Mouse (Mus musculus) left cerebral cortex, adult 2 months (tissue): ENCODE results near the gene Camta1. TPM values are rescaled to one million over a fixed set of nuclear protein-coding genes. Genes with fewer than 3 reads are reported as not detected.

Experiments used
- DNase-seq, 2 experiments: peaks; one replicate each; pipeline ENCODE4 v3.0.0; 2021 to 2022; ENCODE audit warnings: low spot score in 2 of 2, mixed read lengths in 1 of 2; ENCODE audit errors: extremely low spot score in 1 of 2
- H3K27ac ChIP-seq: fragments of 200-600 bp; 2 replicates; pipeline ENCODE4 v1.8.1; 2022
- H3K4me3 ChIP-seq: fragments of 200-600 bp; 2 replicates; pipeline ENCODE4 v1.8.1; 2022
- CTCF ChIP-seq: fragments of 200-600 bp; IDR thresholded peaks from 2 replicates; pipeline ENCODE4 v1.8.1; 2022; ENCODE audit warnings: antibody characterized with exemption, mild to moderate bottlenecking, moderate library complexity
- intact Hi-C: fragments of 180-260 bp; cut with DNase I; formaldehyde crosslinking; loops from one replicate; pipeline ENCODE4 v1.15.1; 2025
- total RNA-seq, 2 experiments: library from RNA; stranded (reverse); gene quantifications; 2 replicates each; pipeline ENCODE4 v1.2.3; 2021

Gene Camta1
- total RNA-seq, 2 experiments from 2014 or later, result 242 to 255 TPM

DNA sequence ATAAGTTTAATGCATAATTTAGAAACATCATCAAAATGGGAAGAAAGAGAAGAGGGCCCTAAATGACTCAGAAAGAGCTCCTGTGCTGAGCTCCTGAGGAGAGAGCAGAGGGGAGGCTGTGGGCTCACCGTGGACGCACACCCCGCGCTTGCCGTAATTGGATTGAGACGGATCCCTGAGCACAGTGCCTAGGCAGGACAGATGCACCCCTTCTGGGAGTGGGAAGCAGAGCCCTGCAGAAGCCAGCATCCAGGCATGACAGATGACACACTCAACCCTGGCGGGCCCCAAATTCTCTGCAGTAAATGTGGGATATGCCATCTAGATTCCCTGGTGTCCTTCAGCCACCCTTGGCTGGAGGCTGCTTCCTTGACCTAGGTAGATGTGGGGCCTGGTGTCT, 654.1 kb downstream of the Camta1 start:
- H3K4me3 ChIP-seq, result no peak overlapping the region
- TF ChIP-seq CTCF, result no peak
- H3K27ac ChIP-seq, result no peak overlapping the region
- DNase-seq, result no peak
- intact Hi-C loops, result no loop called here

DNA sequence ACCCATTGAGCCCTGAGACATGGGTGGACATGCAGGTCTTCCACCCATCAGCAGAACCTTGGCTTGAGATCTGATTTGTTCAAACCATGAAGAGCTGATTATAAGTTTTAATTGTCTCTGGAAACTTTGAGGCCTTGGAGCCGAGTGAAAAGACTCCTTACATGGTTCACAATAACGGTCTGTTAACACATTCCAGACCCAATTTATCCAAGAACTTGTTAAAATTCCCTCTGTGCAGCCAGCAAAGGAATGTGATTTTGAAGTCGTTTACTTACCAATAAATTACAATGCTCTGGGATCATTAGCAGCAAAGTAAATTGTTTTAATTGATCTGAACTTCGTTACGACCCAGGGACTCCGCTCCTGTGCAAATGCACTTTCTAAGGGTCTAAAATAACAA, 658.8 kb downstream of the Camta1 start:
- no peak overlapping the region for H3K27ac ChIP-seq
- H3K4me3 ChIP-seq, result no peak overlapping the region
- intact Hi-C loops, result no loop called here
- TF ChIP-seq CTCF, result no peak
- no peak for DNase-seq

DNA sequence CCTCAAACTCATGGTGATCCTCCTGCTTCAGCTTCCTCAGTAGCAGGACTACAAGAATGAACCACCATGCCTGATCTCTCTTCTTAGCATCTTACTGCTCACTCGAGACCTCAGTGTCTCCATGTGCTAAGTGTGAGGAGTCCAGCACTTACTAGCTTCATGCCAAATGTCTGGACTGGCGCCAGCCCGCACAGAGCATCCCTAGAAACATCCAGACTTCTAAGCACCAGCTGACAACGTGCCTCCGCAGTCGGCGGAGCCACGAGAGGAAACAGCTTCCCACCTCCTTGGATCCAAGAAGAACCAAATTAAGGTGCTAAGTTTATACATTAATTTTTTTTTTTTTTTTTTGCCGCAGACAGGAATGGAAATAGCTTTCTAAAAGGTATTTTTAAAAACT, 661.4 kb downstream of the Camta1 start:
- Histone ChIP-seq H3K4me3 (no peak overlapping the region), H3K27ac (no peak overlapping the region)
- peak; percentile 64 to 74 for DNase-seq
- TF ChIP-seq CTCF, result no peak
- intact Hi-C loops, result loop anchor here (2.0 kb wide), 1 partner anchor 22 kb away; no protein-coding TSS in a partner anchor

DNA sequence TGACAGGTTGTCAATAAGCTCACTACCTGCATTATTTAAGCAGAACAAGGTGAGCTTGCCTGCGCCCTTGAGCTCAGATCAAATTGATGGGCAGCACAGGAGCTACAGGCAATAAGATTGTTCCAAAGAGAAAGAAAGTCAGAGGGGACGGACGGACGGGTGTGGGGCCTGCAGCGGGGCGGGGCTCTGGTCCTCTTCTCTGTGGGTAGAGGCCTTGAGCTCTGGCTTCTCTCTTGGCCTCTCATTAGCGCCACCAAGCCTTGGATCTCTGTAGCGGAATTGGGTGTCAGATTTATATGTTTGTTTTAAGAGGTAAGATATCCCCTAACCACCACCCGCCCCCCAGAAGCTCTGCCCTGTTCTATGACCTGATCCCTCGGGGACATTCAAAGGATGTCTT, 666.5 kb downstream of the Camta1 start:
- intact Hi-C loops, result no loop called here
- no peak overlapping the region for H3K4me3 ChIP-seq

DNA sequence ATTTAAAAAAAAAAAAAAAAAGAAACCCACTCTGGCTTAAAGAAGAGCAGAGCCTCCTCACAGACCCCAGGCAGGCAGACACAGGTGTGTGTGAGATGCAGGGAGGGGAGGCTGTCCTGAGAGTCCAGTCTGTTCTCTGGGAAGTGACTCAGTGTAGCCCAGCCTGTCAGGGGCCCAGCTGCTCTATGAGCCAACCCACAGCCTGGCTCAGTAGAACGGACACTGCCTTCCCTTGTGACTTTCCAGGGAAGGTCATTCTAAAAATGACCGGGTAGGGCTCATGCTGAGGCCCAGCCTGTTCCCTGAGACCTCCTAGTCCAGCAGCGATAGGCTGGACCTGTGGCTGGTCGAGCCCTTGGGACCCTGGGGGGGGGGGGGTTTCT, 667.0 kb downstream of the Camta1 start:
- no peak for DNase-seq
- intact Hi-C loops, result no loop called here
- no peak overlapping the region for H3K27ac ChIP-seq

More for the DNA sequence above, 666.5 kb downstream of the Camta1 start:
- DNase-seq, result no peak
- H3K27ac ChIP-seq, result no peak overlapping the region
- TF ChIP-seq CTCF, result no peak

DNA sequence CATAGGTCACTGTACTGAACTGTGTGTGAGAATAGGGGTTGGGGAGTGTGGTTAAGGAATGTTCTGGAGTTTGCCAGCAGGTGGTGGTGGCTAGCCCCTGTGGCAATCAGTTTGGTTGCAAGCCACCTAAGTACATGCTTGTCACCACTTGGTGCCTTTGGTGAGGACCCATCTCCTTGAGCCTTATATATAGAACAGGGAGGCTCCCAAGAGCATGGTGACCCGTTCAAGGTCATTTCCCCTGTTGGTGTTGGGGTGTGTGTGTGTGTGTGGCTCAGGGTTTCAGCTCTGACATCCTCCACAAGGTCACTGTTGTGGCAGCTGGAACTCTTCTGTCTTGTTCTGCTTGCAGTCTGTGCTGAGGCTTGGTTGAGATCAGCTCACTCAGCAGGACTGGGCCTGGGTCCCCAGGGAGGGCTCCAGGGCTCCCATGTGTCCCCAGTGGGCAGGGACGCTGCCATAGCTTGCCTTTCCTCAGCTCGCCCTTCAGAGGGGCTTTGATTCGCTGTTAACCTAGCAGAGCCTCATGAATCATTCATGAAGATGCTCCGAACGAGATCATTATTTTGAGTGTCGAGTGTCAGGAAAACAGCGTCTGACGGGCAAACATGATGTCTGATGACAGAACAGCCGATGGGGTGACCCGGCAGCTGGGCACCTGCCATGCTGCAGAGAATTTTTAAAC, 667.5 kb downstream of the Camta1 start:
- no peak for TF ChIP-seq CTCF
- H3K27ac ChIP-seq, result no peak overlapping the region
- no peak overlapping the region for H3K4me3 ChIP-seq
- DNase-seq, result no peak
- intact Hi-C loops, result no loop called here

More for the DNA sequence above, 667.0 kb downstream of the Camta1 start:
- TF ChIP-seq CTCF, result no peak
- H3K4me3 ChIP-seq, result no peak overlapping the region

DNA sequence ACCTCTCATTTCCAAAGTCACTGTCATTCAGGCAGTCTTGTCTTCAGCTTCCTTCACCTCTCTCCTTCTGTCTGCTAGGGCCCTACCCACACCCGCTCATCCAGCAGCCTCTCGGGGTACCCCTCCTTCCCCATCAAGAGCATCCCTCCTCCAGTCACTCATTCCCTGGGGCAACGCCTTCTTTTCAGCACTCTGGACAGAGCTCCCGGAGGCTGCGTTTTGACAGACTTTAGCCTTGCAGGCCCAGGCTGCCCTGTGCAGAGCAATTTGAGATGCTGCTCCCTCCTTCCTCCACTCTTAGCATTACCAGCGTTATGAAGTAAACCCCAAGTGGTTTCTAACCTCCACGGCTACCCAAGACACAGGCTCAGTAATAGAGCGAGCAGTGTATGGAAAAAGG, 675.2 kb downstream of the Camta1 start:
- intact Hi-C loops, result no loop called here
- TF ChIP-seq CTCF, result no peak
- Histone ChIP-seq H3K27ac (no peak overlapping the region), H3K4me3 (no peak overlapping the region)
- peak in 1 of 2 experiments; percentile 17 for DNase-seq

DNA sequence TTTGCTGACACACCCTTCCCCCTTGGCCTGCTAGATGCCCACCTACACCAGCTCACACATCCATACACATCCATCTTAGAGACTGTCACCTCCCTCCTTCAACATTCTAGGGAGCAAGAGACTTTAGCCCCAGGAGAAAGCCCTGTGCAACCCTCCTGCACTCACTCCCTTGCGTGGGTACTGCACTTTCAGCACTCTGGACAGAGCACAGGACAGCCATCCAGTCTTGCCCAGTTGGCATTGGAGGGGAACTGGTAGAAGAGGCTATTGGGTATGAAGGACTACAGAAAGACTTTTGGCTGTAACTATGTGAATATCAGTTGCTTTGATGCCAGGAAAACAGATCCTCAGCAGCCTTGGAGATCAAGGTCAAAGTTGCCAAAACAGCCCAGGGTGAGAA, 675.9 kb downstream of the Camta1 start:
- no peak for TF ChIP-seq CTCF
- H3K4me3 ChIP-seq, result no peak overlapping the region
- DNase-seq, result no peak
- H3K27ac ChIP-seq, result no peak overlapping the region
- intact Hi-C loops, result no loop called here

DNA sequence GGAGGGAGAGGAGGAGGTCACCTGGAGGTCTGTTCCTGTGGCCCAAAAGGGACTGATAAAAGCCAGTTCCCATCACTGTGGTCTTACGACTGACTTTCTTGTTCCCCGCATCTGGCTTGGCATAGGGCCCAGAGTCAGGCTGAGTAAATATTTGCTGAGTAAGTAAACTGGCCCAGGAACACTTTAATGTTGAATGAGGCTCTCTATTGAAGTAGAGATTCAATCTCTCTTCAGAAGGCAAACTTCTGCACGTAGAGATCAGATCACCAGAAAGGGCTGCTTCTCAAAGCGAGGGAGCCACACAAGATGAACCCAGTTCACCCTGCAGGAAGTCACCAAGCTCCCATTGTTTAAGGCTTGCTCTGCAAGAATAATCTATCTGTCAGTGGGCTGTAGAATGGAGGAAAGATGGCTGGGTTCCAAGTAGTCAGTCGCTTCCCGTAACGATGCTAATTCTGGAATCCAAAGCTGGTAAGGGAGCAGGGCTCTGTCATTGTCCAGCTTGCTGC, 681.2 kb downstream of the Camta1 start:
- no peak overlapping the region for H3K4me3 ChIP-seq
- H3K27ac ChIP-seq, result no peak overlapping the region
- intact Hi-C loops, result loop anchor here (5.0 kb wide), 1 partner anchor 97 kb away; no protein-coding TSS in a partner anchor
- TF ChIP-seq CTCF, result no peak
- DNase-seq, result no peak

DNA sequence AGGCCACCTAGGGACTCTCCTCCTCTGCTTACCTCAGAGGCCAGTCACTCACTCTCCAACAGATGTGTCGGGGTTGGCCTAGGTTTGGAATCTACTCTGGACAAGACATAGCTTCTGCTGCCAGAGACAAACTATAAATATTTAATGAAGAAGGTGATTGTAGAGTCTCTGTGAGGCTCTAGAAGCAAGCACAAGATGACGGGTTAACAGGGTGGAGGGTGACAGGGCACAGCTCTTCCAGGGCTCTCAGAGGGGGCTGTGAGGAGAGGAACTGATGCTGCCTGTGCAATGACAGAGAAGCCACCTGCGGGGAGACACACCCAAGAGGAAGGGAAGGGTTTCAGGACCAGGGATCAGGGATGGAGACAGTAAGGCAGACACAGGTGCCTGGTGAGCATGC, 682.0 kb downstream of the Camta1 start:
- no peak for DNase-seq
- H3K27ac ChIP-seq, result no peak overlapping the region
- no peak overlapping the region for H3K4me3 ChIP-seq
- TF ChIP-seq CTCF, result no peak
- intact Hi-C loops, result loop anchor here (2.0 to 5.0 kb wide), 2 partner anchors 21 to 98 kb away; no protein-coding TSS in a partner anchor

DNA sequence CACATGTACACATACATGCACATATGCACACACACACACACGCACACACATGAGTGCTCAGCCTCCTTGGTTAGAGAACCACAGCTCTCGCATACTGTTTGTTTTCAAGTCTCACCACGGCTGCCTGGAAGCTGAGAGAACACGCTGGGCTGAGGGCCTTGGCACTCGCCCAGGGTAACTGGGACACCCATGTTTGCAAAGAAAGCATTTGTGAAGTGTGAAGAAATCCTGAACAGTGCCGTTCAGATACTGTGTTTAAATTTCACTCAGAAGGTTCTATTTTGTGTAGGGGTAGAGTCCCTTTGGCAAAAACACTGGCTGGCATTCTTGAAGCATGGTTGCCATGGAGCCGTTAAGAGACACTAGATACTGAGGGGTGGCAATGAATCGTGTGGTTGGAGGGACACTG, 682.7 kb downstream of the Camta1 start:
- Histone ChIP-seq H3K27ac (no peak overlapping the region), H3K4me3 (no peak overlapping the region)
- TF ChIP-seq CTCF, result no peak
- intact Hi-C loops, result loop anchor here (2.0 kb wide), 1 partner anchor 22 kb away; no protein-coding TSS in a partner anchor
- DNase-seq, result peak; percentile 72 to 74

DNA sequence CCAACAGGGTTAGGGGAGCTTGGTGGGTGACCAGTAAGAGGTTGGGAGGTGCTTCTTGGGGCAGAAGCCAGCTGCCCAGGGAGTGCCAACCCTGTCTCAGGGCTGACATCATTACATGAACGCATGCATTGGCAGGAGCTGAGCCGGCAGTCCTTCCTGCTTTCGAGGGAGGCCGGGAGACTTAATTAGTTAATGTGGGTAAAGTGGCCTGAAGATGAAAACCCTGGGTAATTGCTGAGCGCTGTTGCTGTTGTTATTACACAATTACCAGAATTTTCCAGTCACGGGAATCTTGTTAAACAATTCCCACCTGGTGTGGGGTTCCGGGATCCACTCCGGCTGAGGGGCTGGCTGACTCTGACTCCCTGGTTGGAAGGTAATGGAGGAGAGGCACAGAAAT, 689.1 kb downstream of the Camta1 start:
- Histone ChIP-seq H3K4me3 (no peak overlapping the region), H3K27ac (no peak overlapping the region)
- no peak for TF ChIP-seq CTCF
- no peak for DNase-seq
- intact Hi-C loops, result no loop called here

DNA sequence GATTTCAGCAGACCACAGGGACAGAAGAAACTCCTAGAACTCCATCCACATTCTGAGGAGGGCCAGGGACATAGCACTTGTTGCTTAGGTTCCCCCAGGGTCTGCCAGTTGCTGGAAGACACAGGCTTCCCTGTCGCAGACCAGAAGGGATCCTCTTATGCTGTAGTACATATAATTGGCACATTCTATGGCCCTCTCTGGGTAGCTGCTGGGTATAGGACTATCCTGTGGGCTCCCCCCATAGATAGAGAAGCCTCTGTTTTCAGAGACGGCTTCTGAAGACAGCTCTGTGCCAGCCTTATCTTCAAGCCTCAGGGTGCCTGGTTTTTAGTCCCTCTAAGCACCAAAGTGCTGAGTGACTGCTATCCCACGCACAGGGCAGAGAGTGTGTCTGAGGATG, 690.6 kb downstream of the Camta1 start:
- TF ChIP-seq CTCF, result no peak
- no peak overlapping the region for H3K4me3 ChIP-seq
- DNase-seq, result no peak
- intact Hi-C loops, result no loop called here
- no peak overlapping the region for H3K27ac ChIP-seq
